Mouse (Mus musculus): ENCODE measurements around the gene Cd6.

- TF ChIP-seq CTCF (IDR thresholded peaks at IDR 0.05; ENCODE audit: low read depth) (no peak), EP300 (IDR thresholded peaks at IDR 0.05; ENCODE audit: low read depth) (no peak)
Observed at GRCm38 (mm10) chr19:10759525-10759924, 70.3 kb downstream of the Cd6 start.
